Mouse (Mus musculus) ES-Bruce4 (cell line): ENCODE measurements around the gene Mr1. TPM values are rescaled to one million over a fixed set of nuclear protein-coding genes. Genes with fewer than 3 reads are reported as not detected.

ENCODE experiments used
- H3K27ac ChIP-seq: 2 replicates; pipeline ENCODE4 v1.5.1; 2012; ENCODE audit warnings: low read length, inconsistent platforms; ENCODE audit not compliant: insufficient read depth
- H3K27me3 ChIP-seq: 2 replicates; pipeline ENCODE4 v1.6.1; 2012; ENCODE audit warnings: mild to moderate bottlenecking, low read length, inconsistent platforms; ENCODE audit not compliant: control insufficient read depth, poor library complexity, insufficient read depth, severe bottlenecking
- H3K36me3 ChIP-seq: 2 replicates; pipeline ENCODE4 v1.6.1; 2012; ENCODE audit warnings: inconsistent platforms, mild to moderate bottlenecking, low read length, moderate library complexity; ENCODE audit not compliant: control insufficient read depth, poor library complexity, insufficient read depth, severe bottlenecking
- H3K4me1 ChIP-seq: one replicate; pipeline ENCODE4 v1.8.1; 2011; ENCODE audit warnings: low read length; ENCODE audit not compliant: control insufficient read depth, insufficient read depth
- H3K4me3 ChIP-seq: 2 replicates; pipeline ENCODE4 v1.5.1; 2011; ENCODE audit warnings: low read depth, mild to moderate bottlenecking, low read length
- H3K9ac ChIP-seq: 2 replicates; pipeline ENCODE4 v1.6.1; 2012; ENCODE audit warnings: low read depth, mild to moderate bottlenecking, inconsistent platforms; ENCODE audit not compliant: poor library complexity, severe bottlenecking
- H3K9me3 ChIP-seq: replicated peaks from 2 replicates; pipeline ENCODE4 v1.6.1; 2012; ENCODE audit warnings: mild to moderate bottlenecking, low read length, inconsistent platforms; ENCODE audit not compliant: control insufficient read depth, poor library complexity, insufficient read depth, severe bottlenecking
- CTCF ChIP-seq: IDR thresholded peaks from one replicate; pipeline ENCODE4 v1.8.1; 2011; ENCODE audit warnings: low read depth, low read length
- EP300 ChIP-seq: IDR thresholded peaks from 2 replicates; pipeline ENCODE4 v1.6.1; 2011; ENCODE audit warnings: low read depth, low read length; ENCODE audit not compliant: insufficient read depth
- POLR2A ChIP-seq: IDR thresholded peaks from one replicate; pipeline ENCODE4 v1.8.1; 2011; ENCODE audit warnings: low read length; ENCODE audit not compliant: insufficient read depth
- polyA plus RNA-seq: library from polyadenylated mRNA; stranded (reverse); fragments of >200 nt; gene quantifications from 2 replicates; pipeline ENCODE4 v1.2.4, GENCODE M21; 2011; ENCODE audit warnings: low read depth; ENCODE audit not compliant: missing spikeins, insufficient read depth, insufficient read length

The Mr1 gene
- polyA plus RNA-seq, 1 experiment = 1.1 TPM

- no peaks in the 10 kb centered on the region for H3K36me3 ChIP-seq
- no peaks in the 10 kb centered on the region; the same call in 1 of the 2 replicates for H3K9me3 ChIP-seq
- no peak overlapping the region for H3K9ac ChIP-seq
- no peaks in the 10 kb centered on the region for H3K4me1 ChIP-seq
- H3K27ac ChIP-seq = no peak overlapping the region
- no peak overlapping the region for H3K4me3 ChIP-seq
- no peaks in the 10 kb centered on the region for H3K27me3 ChIP-seq
- TF ChIP-seq CTCF (no peak), POLR2A (no peak), EP300 (no peak)
These were observed 994 bp downstream of the Mr1 start for GRCm38 (mm10) chr1:155145620-155146019.

DNA sequence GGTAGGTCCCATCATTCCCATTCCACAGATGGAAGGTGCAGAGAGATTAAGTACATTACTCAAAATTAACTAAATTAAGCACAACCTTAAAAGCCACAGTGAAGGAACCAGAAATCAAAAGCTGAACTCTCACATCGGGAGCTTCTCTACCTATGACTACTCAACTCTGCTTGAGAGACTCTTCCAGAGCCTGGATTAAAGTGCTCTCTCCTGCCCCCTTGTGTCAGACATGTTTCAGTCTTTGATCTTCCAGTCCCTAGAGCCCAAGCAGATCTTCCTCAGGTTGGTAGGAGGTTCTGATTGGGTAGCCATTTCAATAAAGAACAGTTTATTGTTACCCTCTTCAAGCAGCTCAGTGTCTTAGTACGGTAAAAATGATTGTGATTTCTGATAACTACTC is 6.5 kb downstream of the Mr1 start:
- Histone ChIP-seq H3K27ac (no peak overlapping the region), H3K27me3 (no peaks in the 10 kb centered on the region), H3K4me3 (no peak overlapping the region), H3K4me1 (no peaks in the 10 kb centered on the region), H3K9ac (no peak overlapping the region), H3K36me3 (no peaks in the 10 kb centered on the region), H3K9me3 (no peaks in the 10 kb centered on the region; the same call in 1 of the 2 replicates)
- no peak for TF ChIP-seq POLR2A
- TF ChIP-seq CTCF = no peak
- TF ChIP-seq EP300 = no peak

GRCm38 (mm10) chr1:155138795-155139194 is 7.8 kb downstream of the Mr1 start:
- Histone ChIP-seq H3K36me3 (no peaks in the 10 kb centered on the region), H3K9me3 (no peaks in the 10 kb centered on the region; the same call in 1 of the 2 replicates), H3K27ac (no peak overlapping the region), H3K4me1 (no peaks in the 10 kb centered on the region), H3K27me3 (no peaks in the 10 kb centered on the region), H3K9ac (no peak overlapping the region), H3K4me3 (no peak overlapping the region)
- no peak for TF ChIP-seq CTCF
- no peak for TF ChIP-seq EP300
- TF ChIP-seq POLR2A = no peak

- no peak overlapping the region for H3K4me3 ChIP-seq
- no peaks in the 10 kb centered on the region for H3K4me1 ChIP-seq
- no peak overlapping the region for H3K9ac ChIP-seq
- no peaks in the 10 kb centered on the region for H3K9me3 ChIP-seq
- TF ChIP-seq EP300 (no peak), POLR2A (no peak), CTCF (no peak)
- H3K27ac ChIP-seq = no peak overlapping the region
- no peaks in the 10 kb centered on the region for H3K27me3 ChIP-seq
- H3K36me3 ChIP-seq = no peaks in the 10 kb centered on the region
These were observed 11.7 kb downstream of the Mr1 start for GRCm38 (mm10) chr1:155134866-155135265.

DNA sequence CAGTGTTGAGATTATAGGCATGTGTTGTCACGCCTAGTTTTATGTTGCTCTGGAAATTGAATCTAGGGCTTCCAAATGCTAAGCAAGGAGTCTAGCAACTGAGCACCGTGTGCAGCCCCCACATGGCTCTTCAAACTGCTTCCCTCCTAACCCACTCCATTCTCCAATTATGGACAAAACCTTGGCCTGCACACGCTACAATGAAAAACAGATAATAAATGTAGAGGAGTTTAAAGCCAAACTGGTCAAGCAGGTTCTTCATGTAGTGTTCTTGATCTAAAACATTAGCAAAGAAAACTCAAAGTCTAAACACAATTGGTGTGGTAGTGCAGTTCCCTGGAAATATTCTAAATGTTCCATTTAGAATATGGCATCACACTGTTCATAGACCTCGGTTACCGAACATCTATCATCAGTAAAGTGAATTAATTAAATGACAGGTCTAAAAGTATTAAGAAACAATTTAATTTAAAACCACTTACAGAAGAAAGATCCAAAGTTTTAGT is 19.1 kb downstream of the Mr1 start:
- Histone ChIP-seq H3K27me3 (no peaks in the 10 kb centered on the region), H3K36me3 (no peaks in the 10 kb centered on the region), H3K4me3 (no peak overlapping the region), H3K27ac (no peak overlapping the region), H3K9ac (no peak overlapping the region), H3K9me3 (no peaks in the 10 kb centered on the region), H3K4me1 (no peaks in the 10 kb centered on the region)
- no peak for TF ChIP-seq POLR2A
- TF ChIP-seq EP300 = no peak
- no peak for TF ChIP-seq CTCF

GRCm38 (mm10) chr1:155126716-155127115 is 19.9 kb downstream of the Mr1 start:
- H3K27ac ChIP-seq = no peak overlapping the region
- no peaks in the 10 kb centered on the region for H3K4me1 ChIP-seq
- no peaks in the 10 kb centered on the region for H3K9me3 ChIP-seq
- H3K9ac ChIP-seq = no peak overlapping the region
- H3K4me3 ChIP-seq = no peak overlapping the region
- H3K27me3 ChIP-seq = no peaks in the 10 kb centered on the region
- H3K36me3 ChIP-seq = no peaks in the 10 kb centered on the region
- no peak for TF ChIP-seq CTCF
- no peak for TF ChIP-seq EP300
- no peak for TF ChIP-seq POLR2A
